Mouse (Mus musculus) central nervous system, embryonic 11.5 days (tissue): Measurements from ENCODE around the gene Ap5s1. TPM values are rescaled to one million over a fixed set of nuclear protein-coding genes. Genes with fewer than 3 reads are reported as not detected.

Experiments used
- polyA plus RNA-seq: library from polyadenylated mRNA; depleted of rRNA; stranded (reverse); fragments of >200 nt; gene quantifications from 2 replicates; pipeline ENCODE4 v1.2.3, GENCODE M21; 2012; rRNA removed

Gene Ap5s1
- 17.8 and 23.0 TPM in 2 replicates for polyA plus RNA-seq

GRCm38 (mm10) chr2:131206778-131207177 is at the start of gene Ap5s1:
Gene Ap5s1, plus strand, starts transcription at chr2:131207078.

GRCm38 (mm10) chr2:131159938-131160581 is 46.8 kb upstream of the Ap5s1 start, which contains the start of gene 1700037H04Rik:
Gene 1700037H04Rik, minus strand, starts transcription at chr2:131160081.

GRCm38 (mm10) chr2:131179990-131180587 is 26.8 kb upstream of the Ap5s1 start, which contains the start of gene Cenpb:
Gene Cenpb, minus strand, starts transcription at chr2:131180067.

GRCm38 (mm10) chr2:131186771-131187601 is 19.9 kb upstream of the Ap5s1 start, which contains the start of the genes Cdc25b and Spef1:
Gene Cdc25b, plus strand, starts transcription at chr2:131186949.
Gene Spef1, minus strand, starts transcription at chr2:131187282.

GRCm38 (mm10) chr2:131233307-131234126 is 26.6 kb downstream of the Ap5s1 start, which contains the start of gene Mavs:
Gene Mavs, plus strand, starts transcription at chr2:131234063.

GRCm38 (mm10) chr2:131262213-131262672 is 55.4 kb downstream of the Ap5s1 start, which contains the start of gene Pank2:
Gene Pank2, plus strand, starts transcription at chr2:131262495.

Other genes starting within 250 kb of the Ap5s1 start
- gene Gfra4, start 164.0 kb upstream of the Ap5s1 start, polyA plus RNA-seq, result 6.8 and 11.1 TPM in 2 replicates
- 2.7 and 3.4 TPM in 2 replicates for gene Adam33, start 143.3 kb upstream of the Ap5s1 start, polyA plus RNA-seq
- gene Siglec1, start 120.3 kb upstream of the Ap5s1 start, polyA plus RNA-seq, result 0.17 and 0.20 TPM in 2 replicates
- gene Hspa12b, start 79.8 kb upstream of the Ap5s1 start, polyA plus RNA-seq, result 12.6 and 21.7 TPM in 2 replicates
- gene Gm11037, start 73.6 kb upstream of the Ap5s1 start, polyA plus RNA-seq, result not detected in 2 replicates
- gene 1700037H04Rik, start 47.0 kb upstream of the Ap5s1 start, polyA plus RNA-seq, result 114 and 142 TPM in 2 replicates
- 61.8 and 89.4 TPM in 2 replicates for gene Cenpb, start 27.0 kb upstream of the Ap5s1 start, polyA plus RNA-seq
- 95.4 and 142 TPM in 2 replicates for gene Cdc25b, start 20.1 kb upstream of the Ap5s1 start, polyA plus RNA-seq
- gene Spef1, start 19.8 kb upstream of the Ap5s1 start, polyA plus RNA-seq, result 19.6 and 26.0 TPM in 2 replicates
- 8.2 and 17.2 TPM in 2 replicates for gene Mavs, start 27.0 kb downstream of the Ap5s1 start, polyA plus RNA-seq
- 53.9 and 54.2 TPM in 2 replicates for gene Pank2, start 55.4 kb downstream of the Ap5s1 start, polyA plus RNA-seq
- gene Rnf24, start 145.8 kb downstream of the Ap5s1 start, polyA plus RNA-seq, result 10.1 and 16.7 TPM in 2 replicates